Mouse (Mus musculus): ENCODE data around the gene Akap13.

The Akap13 gene

DNA sequence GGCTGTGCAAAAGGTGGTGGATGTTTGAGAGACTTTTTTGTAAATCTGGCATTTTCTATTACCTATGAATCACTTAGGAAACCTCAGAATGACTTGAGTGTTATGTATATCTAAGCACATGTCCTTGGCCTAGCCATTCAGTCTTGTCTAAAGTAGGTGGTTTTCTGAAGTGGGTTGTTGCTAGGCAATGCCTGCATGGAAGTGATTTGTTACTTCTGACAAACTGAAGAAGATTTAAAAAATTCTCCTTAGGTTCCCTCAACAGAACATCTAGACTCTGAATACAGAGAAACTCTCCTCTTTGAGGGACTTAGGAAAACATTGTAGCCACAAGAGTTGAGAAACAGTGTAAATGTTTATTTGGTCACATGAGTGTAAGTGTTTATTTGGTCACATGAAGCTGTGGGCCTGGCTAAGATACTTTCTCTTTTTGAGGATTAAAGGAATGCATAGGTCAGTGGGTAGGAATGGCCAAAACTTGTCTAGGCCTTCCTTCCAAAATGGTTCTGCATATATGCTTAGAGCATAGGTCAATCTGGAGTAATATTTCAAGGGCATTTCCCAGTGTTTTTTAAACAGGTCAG is 8.3 kb downstream of the Akap13 start:
- DNase-seq: no peak

DNA sequence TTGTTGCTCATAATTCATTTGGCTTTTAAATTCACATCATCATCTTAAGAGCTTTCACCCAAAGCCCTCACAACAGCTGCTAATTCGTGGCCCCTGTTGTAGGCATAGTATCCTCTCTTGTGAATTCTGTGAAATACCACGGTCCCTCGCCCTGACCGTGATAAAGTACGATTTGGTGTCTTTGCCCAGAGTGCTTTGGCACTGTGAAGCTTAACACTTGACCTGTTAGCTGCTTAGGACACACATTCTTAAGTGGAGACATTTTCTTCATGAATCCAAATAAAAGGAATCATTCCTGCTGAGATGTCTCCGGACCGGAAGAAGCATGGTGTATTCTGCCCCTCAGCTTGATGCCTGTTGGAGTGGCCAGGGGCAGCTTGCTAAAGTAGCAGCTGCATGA is 12.5 kb downstream of the Akap13 start:
- no peak for DNase-seq

DNA sequence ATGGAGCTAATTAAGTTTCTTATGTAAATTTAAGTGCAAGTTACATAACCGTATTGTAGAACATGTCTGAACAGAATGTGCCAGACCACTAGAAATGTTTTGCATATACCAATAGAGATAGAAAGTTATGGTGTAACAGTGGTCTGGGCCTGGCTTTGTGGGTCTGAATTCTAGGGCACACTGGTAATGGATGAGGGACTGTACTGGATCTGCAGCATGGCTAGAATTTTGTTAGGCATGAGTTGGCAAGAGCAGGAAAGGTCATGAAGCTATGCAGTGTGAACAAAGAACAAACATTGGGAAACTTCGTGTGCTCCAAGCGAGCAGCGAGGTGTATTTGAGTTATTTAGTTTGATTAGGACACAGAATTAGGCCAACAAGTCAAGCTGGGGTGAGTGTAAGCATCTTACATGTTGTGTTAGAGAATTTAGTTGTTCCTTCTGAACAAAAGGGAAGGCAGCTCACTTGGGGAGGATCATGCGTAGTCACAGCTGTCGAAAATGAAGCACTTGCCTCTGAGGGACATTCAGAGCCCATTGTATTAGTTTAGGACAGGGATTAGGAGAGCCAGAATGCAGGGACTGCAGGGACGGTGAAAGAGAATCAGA is 15.1 kb downstream of the Akap13 start:
- DNase-seq: no peak

DNA sequence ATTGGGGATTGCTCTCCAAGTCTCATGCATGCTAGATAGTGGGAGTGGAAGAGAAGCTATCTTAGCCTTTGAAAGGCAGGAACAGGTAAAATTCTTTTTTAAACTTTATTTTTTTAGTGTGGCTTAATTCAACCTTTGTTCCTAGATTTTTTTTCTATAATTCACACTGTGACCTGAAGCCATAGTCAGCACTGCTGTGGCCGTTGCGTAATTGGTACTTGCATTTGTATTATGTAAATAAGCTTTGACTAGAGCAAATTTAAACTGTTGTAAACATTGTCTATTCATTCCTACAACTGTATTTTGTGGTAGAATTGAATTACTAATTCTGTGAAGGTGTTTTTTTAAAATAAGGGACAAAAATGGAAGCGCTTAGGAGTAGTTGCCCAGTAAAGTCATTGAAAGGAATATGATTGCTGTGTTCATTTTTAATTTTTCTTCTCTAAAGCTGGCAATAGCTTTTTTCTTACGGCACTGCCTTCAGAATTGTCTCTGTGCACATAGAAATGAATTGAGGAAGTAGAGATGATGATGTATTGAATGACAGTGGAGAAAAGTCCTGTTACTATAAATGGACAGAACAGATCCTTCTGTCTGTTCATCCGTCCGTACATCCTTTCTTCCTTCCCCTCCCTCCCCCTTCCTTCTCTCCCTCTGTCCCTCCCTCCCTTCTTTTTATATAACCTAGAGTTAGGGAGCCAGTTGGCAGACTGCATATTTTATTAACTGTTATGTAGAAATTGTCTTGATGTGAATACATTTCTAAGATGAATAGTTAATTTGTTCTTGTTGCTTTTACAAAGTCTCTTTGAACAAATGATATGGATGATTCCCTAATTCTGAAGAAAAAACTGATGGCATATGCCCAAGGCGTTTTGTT is 17.2 kb downstream of the Akap13 start:
- DNase-seq: no peak

DNA sequence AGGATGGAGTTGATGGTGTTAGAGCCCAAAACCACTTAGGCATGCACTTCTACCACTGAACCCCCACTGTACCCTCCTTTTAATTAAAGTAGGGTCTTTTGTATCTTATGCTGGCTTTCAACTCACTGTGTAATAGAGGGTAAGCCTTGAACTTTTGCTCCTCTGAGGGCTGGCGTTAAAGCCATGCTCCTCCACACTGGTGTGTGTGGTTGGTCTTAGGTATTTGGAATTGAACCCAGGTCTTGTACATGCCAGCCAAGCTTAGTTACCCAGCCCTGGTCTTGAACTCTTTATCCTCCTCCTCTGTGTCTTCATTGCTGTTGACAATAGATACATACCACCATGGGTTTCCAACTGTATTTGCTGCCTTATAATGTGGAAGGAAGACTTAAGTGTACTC is 18.0 kb downstream of the Akap13 start:
- no peak for DNase-seq

DNA sequence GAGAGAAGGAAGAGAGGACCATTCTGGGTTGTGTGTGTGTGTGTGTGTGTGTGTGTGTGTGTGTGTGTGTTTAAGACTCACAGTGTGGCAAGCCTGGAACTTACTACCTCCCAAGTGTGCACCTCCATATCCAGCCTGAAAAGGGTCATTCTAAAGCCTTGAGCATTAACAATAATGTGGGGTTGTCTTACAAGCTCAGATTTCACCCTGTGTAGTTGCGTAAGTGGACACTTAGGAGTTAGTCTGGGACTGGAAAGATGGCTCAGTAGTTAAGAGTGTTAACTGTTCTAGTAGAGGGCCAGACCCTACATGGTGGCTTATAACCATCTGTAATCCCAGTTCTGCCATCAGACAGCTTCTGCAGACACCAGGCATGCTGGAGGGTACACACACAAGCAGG is 18.7 kb downstream of the Akap13 start:
- no peak for DNase-seq

DNA sequence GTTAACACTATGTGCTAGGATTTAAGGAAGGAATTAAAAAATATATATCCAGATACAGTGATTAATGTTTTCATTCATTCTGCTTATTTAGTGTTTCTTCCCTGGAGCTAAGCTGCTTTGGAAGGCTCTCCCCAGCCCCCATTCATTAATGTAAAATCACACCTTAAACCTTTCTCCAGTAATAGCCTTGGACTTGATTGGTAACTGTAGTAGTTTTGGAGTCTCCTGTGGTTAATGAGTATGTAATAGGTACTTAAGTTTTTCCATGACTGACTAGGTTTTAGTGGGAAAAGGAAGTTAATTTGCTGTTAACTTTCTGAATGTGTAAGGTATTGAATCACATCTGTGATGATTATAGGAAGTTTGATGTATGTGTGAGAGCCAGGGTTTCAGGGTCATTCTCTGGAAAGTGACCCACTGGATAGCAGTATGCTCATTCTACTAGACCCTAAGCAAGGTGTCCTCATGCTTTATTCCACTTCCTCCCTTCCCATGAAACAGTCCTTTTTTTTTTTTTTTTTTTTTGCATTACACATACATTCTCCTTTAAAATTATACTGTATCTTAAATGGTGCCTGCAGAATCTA is 19.3 kb downstream of the Akap13 start:
- DNase-seq: no peak

DNA sequence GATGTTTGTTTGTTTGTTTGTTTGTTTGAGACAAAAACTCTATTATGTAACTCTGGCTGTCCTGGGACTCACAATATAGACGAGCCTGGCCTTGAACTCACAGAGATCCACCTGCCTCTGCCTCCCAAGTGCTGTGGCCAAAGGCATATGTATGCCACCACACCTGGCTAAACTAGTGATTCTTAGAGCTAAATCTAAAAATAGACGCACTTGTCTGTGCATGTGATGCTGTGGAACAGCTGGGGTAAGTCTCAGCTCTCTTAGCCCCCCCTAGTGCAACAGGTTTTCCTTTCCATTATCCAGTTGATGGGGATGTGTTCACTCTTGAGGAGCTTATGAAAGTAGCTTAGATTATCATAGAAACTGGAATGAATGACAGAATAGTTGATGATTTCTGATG is 22.7 kb downstream of the Akap13 start:
- DNase-seq: no peak

DNA sequence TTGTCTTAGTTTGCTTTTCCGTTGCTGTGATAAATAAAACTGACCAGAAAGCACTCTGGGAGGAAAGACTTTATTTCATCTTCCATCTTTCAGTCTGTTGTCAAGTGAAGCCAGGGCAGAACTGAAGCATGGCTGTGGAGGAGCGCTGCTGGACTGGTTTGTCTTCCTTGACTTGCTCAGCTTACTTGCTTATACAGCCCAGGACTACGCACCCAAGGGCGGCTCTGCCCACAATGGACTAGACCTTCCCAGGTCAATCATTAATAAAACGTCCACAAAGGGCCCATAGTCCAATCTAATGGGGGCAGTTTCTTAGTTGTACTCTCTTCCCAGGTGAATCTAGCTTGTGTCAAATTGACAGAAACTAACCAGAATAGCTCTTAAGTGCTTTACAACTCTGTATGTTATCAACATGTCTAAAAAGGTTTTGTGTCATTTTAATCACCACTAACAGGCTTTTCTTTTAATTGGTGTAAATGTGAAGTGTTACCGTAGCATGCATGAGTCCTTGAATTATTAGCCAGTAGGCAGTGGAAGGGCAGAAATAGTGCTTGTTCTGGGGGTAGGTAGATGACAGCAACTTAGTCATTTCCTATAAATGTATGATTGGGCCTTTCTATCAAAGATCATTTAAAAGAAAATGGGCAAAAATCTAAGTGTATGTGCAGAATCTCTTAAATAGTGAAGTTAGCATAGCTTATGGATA is 25.5 kb downstream of the Akap13 start:
- DNase-seq: no peak

DNA sequence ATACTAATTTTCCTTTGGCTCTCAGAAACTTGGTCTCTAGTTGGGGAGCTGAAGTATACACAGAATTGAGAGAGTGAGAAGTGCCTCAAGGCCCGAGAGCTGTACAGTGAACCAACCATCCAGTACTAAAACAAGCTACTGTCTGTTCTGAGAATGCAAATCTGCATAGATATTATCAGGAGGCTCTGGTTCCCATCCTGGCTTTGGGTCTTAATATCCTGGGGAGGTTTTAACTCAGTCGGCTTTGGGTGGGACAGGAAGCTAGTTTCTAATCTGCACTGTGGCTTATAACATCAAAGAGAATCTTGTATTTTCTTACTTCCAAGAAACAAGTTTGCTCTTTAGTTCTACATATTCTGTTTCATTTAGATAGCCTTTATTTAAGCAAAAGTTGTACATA is 30.7 kb downstream of the Akap13 start:
- DNase-seq: no peak

DNA sequence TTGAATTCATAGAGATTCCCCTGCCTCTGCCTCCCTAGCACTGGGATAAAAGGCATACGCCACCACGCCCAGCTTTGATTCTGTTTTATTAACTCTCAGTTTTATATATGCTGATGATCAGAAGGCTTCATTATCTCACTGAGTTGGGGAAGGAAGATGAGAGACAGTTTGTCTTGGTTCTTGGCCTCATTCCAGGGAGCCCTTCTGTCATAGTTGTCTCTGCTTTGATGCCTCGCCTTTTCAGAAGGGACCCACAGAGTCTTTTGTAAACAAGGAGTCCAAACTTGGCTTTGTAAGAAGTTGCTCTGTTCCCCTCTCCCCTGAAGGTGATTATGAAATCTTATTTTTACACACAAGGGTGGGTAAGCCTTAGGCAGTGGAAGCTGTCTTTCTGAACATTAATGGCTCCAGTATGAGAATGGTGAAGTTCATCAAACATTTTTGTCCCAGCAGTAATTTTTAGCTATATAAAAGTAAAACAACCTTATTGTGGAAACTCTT is 40.7 kb downstream of the Akap13 start:
- peak in 1 of 2 experiments; percentile 24 for DNase-seq

DNA sequence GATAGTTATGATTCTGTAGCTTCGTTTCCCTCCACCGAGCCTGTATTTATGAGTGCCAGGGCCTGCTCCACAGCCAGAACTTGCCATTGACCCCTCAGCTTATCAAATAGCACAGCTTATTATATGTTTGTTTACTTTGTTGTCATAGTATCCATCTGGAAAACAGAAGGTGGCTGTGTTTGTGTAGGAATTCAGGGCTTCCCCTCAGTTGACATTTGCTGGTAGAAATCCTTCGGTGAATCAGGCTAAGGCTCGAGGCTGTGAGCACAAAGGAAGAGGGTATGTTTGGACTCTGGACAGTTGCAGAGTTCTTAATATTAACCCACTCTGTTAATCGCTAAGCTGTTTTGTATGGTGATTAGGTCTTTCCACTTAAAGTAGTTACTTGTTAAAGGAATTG is 43.3 kb downstream of the Akap13 start:
- no peak for DNase-seq

DNA sequence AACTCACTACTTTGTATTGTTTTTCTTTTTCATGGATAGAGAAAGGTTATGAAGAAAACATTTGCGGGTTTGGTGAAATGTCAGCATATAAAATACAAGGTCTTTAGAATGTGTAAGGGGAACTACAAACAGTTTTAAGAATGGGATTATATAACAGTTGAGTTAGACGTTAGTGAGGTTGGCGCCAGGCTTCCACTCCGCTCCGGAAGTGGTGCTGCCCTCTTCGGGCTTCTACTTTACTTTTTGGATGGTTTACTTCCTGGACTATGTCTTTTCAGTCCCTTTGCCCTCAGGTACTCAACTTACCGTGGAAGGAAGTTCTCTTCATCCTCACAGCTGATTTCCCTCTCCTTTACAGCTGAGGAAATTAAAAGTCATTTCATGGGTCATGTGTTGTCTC is 43.9 kb downstream of the Akap13 start:
- no peak for DNase-seq

DNA sequence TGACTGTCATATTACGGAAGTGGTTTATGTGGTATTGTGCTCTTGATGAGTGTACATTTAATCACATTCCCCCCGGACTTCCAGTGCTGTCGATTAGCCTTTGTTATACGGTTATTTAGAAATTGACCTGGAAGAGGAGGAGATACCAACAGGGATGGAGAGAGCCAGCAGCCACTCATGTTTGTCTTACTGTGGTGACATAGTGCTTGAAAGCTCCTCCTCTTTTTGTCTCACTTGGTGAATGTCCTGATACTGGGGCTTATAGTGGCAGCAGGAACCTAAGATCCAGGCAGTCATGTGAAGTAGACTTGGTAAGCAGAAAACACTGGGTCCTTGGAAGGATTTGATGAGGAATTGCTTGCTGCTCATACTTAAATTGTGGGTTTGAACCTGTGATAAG is 44.8 kb downstream of the Akap13 start:
- DNase-seq: no peak

DNA sequence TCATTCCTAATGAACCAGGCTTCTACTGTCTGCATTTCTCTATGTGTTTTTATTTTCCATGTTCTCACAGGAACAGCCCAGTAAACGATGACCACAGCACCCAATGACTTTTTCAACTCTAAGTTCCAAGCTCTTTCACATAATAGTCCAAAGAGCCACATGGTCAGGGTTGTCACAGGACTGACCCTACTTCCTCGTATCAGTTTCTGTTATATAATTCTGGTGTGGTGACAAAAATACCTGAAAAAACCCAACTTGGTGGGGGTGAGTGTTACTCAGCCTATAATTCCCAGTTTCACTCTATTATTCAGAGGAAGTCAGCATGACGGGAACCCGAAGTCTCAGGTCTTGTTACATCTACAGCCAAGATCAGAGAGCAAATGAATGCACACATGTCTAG is 45.5 kb downstream of the Akap13 start:
- DNase-seq: no peak

DNA sequence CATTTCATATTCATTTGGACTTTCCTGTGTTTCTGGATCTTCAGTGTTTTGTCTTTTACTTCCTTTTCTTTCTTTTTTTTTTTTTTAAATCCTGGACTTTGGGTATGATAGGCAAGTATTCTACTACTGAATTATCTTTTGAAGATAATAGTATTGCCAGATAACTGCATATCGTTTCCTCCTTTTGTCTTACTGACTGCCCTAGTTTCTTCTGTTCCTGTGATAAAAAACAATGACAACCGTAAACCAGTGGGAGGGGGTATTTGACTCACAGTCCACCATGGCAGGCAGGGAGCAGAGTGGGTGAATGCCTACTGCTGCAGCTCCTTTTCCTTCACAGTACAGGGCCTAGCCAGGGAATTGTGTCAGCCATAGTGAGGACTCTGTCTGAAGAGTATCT is 49.2 kb downstream of the Akap13 start:
- DNase-seq: no peak

DNA sequence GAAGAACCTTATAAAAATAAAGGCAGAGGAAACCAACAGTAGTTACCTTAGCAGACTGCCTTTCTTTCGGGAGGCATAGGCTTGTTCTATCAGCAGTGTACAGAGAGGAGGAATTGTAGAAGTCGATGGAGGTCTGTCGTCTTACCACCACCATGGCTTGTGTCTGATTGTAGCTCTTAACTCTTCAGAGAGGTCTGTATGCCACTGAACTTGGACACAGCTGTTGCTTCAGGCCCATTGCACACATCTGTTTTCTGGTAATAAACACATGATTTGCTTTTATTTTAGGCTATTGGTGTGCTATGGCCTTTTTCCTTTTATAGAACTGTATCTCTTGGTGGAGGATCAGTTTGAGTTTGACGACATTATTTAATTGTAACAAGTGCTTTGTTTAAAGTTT is 51.3 kb downstream of the Akap13 start:
- DNase-seq: no peak

DNA sequence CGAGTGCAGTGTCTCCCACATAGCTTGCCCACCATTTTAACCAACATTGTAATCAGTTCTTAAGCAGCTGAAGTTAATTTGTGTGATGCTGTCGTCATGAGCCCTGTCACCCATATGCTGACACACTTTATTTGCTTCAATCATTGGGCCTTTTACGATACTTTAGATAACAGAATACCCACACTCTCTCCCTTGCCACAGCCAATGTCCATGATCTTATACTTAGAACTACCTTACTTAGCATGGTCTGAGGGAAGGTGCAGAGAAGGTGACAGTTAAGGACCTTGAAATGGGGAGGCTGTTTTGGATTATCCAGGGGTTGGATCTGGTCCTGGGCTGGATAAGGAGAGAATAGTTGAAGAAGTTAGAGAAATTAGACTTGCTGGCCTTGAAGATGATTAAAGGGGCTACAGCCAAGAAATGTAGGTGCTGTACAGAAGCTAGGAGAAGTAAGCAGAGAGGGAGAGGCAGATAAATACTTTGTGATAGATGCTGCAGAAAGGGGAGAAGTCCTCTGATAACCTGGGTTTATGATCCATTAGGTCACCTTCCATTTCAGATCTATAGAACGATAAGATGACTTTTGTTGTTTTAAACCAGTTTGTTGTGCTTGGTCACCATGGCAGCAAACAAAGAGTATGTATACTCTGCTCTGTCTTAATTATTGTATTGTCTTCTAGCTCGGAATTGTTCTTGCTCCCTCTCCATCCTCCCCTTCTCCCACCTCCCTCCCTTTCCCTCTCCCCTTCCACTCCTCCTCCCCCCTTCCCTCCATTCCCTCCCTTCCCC is 53.9 kb downstream of the Akap13 start:
- no peak for DNase-seq

DNA sequence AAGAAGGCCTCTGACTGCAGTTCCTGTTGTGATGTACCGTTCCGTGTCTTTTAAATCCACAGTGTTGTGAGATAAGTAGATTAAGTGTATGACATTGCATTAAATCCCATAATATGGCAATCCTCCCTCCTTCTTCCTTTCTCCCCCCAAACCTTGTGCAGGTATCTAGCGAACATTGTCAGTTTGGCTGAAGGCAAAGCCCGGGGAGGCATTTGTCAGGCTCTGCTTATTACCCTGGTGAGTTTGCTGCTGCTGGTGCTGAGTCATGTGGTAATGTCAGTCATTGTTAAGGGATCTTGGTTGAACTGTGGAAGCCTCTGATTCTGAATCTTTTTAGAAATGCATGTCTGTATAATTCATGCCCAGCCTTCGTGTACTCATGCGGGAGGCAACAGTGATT is 60.1 kb downstream of the Akap13 start:
- no peak for DNase-seq

DNA sequence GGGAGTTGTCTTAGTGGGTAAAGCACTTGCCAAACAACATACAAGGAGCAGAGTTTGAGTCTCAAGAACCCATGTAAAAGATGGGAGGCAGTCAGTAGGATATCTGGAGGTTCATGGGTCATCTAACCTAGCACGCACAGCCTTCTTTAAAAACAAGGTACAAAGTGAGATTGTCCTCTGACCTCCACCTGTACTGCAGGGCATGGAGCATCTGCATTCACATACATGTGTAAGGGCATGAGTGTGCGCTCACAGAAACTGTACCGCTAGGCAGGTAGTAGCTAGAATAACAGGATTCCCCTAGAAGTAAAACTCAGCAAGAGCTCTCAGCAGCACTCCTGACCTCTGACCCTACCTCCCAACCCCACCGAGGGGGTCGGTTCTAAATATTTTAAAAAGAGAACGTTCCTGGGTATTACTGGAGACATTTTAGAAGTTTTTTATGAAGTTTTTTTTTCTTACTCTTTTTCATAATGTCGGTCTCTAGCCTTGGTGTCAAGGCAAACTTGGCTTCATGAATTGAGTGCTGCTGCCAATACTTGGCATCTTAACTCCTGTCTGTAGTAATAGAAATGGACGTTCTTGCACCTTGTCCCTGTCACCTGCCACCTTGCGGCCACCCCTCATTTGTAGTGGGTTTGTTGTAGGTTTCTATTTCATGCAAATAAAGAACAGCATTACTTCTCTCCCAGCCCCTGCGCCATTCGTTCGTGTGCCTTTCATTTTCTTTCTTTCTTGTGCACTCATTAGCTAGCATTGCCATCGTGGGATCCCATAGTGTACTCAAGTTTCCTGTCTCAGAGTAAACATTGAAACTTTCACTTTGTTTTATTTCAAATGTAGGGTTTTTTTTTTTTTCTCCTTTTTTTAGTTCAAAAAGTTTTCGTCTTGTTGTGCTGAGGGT is 61.6 kb downstream of the Akap13 start:
- no peak for DNase-seq

DNA sequence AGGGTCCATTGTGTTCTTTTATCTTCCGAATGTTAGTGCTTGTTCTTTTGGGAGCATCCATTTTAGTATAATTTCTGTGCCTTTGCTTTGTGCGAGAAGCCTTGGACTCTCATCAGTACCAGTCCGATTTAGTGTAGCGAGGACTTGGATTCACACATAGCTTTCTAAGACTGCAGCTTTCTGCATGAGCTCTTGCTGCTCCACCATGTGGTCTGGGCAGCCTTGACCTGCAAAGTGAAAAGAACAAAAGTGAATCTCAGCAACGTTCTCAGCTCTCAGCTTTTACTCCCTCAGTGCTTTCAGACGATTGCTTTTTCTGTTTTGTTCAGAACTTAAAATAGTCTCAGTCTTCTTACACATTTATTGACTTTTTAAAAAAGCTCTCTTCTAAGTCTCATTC is 65.2 kb downstream of the Akap13 start:
- DNase-seq: no peak

All from lung, postnatal 4 days (tissue).